Mouse (Mus musculus) spleen, adult 18-20 months (tissue): Measurements from ENCODE around the gene Alx3.

Experiments used
- DNase-seq, 2 experiments: peaks; one replicate each; pipeline ENCODE4 v3.0.0; 2022; ENCODE audit warnings: mixed read lengths in 2 of 2

The Alx3 gene

GRCm38 (mm10) chr3:107583893-107584292, 10.9 kb upstream of the Alx3 start:
- no peak for DNase-seq

- no peak for DNase-seq
Measured at GRCm38 (mm10) chr3:107586504-107586903, 8.3 kb upstream of the Alx3 start.

- no peak for DNase-seq
Measured at GRCm38 (mm10) chr3:107591612-107592011, 3.2 kb upstream of the Alx3 start.

- no peak for DNase-seq
Measured at GRCm38 (mm10) chr3:107593632-107594031, 1.2 kb upstream of the Alx3 start.

GRCm38 (mm10) chr3:107595264-107595937, 570 bp downstream of the Alx3 start:
- DNase-seq = no peak

- DNase-seq = no peak
Measured at GRCm38 (mm10) chr3:107595938-107596461, 1.2 kb downstream of the Alx3 start.

- DNase-seq = no peak
Measured at GRCm38 (mm10) chr3:107596559-107596958, 1.7 kb downstream of the Alx3 start.

GRCm38 (mm10) chr3:107597134-107597533, 2.3 kb downstream of the Alx3 start:
- no peak for DNase-seq

GRCm38 (mm10) chr3:107597586-107598389, 3.0 kb downstream of the Alx3 start:
- DNase-seq = no peak

GRCm38 (mm10) chr3:107600127-107600526, 5.3 kb downstream of the Alx3 start:
- no peak for DNase-seq

GRCm38 (mm10) chr3:107605304-107605703, 10.5 kb downstream of the Alx3 start:
- DNase-seq = peak in 1 of 2 experiments; percentile 66

- no peak for DNase-seq
Measured at GRCm38 (mm10) chr3:107607221-107607620, 12.4 kb downstream of the Alx3 start.

GRCm38 (mm10) chr3:107608808-107609207, 14.0 kb downstream of the Alx3 start:
- DNase-seq = no peak

- DNase-seq = no peak
Measured at GRCm38 (mm10) chr3:107609376-107609775, 14.5 kb downstream of the Alx3 start.

GRCm38 (mm10) chr3:107611394-107611793, 16.6 kb downstream of the Alx3 start:
- DNase-seq = no peak

- DNase-seq = peak; percentile 36 to 66
Measured at GRCm38 (mm10) chr3:107612902-107613525, 18.2 kb downstream of the Alx3 start.

GRCm38 (mm10) chr3:107617800-107618199, 23.0 kb downstream of the Alx3 start:
- no peak for DNase-seq

- no peak for DNase-seq
Measured at GRCm38 (mm10) chr3:107619911-107620310, 25.1 kb downstream of the Alx3 start.

GRCm38 (mm10) chr3:107621286-107622075, 26.6 kb downstream of the Alx3 start:
- DNase-seq = peak in 1 of 2 experiments; percentile 0

- peak in 1 of 2 experiments; percentile 0 for DNase-seq
Measured at GRCm38 (mm10) chr3:107622537-107622936, 27.7 kb downstream of the Alx3 start.

- DNase-seq = no peak
Measured at GRCm38 (mm10) chr3:107624424-107624823, 29.6 kb downstream of the Alx3 start.

- DNase-seq = no peak
Measured at GRCm38 (mm10) chr3:107625536-107625935, 30.7 kb downstream of the Alx3 start.

- no peak for DNase-seq
Measured at GRCm38 (mm10) chr3:107626751-107627150, 31.9 kb downstream of the Alx3 start.
